Mouse (Mus musculus): ENCODE results near the gene Lamb1.
A peak's percentile ranks its signal among the peaks of the same experiment; 100 is the strongest.

Gene Lamb1

GRCm38 (mm10) chr12:31265005-31265721, at the start of gene Lamb1:
Gene Lamb1 (plus strand): TSS chr12:31265234.
- peak; percentile 63 to 75 for DNase-seq (ENCODE audit: low spot score in 2 of 2)

- DNase-seq (ENCODE audit: low spot score in 2 of 2) = no peak
Observed at GRCm38 (mm10) chr12:31217232-31217631, 47.8 kb upstream of the Lamb1 start.

GRCm38 (mm10) chr12:31218774-31219173, 46.3 kb upstream of the Lamb1 start:
- DNase-seq (ENCODE audit: low spot score in 2 of 2) = no peak

- DNase-seq (ENCODE audit: low spot score in 2 of 2) = no peak
Observed at GRCm38 (mm10) chr12:31221522-31221921, 43.5 kb upstream of the Lamb1 start.

- no peak for DNase-seq (ENCODE audit: low spot score in 2 of 2)
Observed at GRCm38 (mm10) chr12:31222282-31222681, 42.8 kb upstream of the Lamb1 start.

- DNase-seq (ENCODE audit: low spot score in 2 of 2) = no peak
Observed at GRCm38 (mm10) chr12:31222741-31223140, 42.3 kb upstream of the Lamb1 start.

- no peak for DNase-seq (ENCODE audit: low spot score in 2 of 2)
Observed at GRCm38 (mm10) chr12:31225451-31225850, 39.6 kb upstream of the Lamb1 start.

GRCm38 (mm10) chr12:31227167-31227566, 37.9 kb upstream of the Lamb1 start:
- no peak for DNase-seq (ENCODE audit: low spot score in 2 of 2)

- DNase-seq (ENCODE audit: low spot score in 2 of 2) = no peak
Observed at GRCm38 (mm10) chr12:31228878-31229277, 36.2 kb upstream of the Lamb1 start.

- DNase-seq (ENCODE audit: low spot score in 2 of 2) = no peak
Observed at GRCm38 (mm10) chr12:31232635-31233034, 32.4 kb upstream of the Lamb1 start.

- no peak for DNase-seq (ENCODE audit: low spot score in 2 of 2)
Observed at GRCm38 (mm10) chr12:31235018-31235417, 30.0 kb upstream of the Lamb1 start.

- no peak for DNase-seq (ENCODE audit: low spot score in 2 of 2)
Observed at GRCm38 (mm10) chr12:31236861-31237595, 28.0 kb upstream of the Lamb1 start.

GRCm38 (mm10) chr12:31239031-31239583, 25.9 kb upstream of the Lamb1 start:
- DNase-seq (ENCODE audit: low spot score in 2 of 2) = no peak

- DNase-seq (ENCODE audit: low spot score in 2 of 2) = no peak
Observed at GRCm38 (mm10) chr12:31239798-31240197, 25.2 kb upstream of the Lamb1 start.

GRCm38 (mm10) chr12:31240470-31240869, 24.6 kb upstream of the Lamb1 start, which contains the start of gene Gm6993:
Gene Gm6993 (plus strand): TSS chr12:31240770.
- DNase-seq (ENCODE audit: low spot score in 2 of 2) = no peak

GRCm38 (mm10) chr12:31241595-31242342, 23.3 kb upstream of the Lamb1 start:
- DNase-seq (ENCODE audit: low spot score in 2 of 2) = no peak

GRCm38 (mm10) chr12:31244001-31244400, 21.0 kb upstream of the Lamb1 start:
- no peak for DNase-seq (ENCODE audit: low spot score in 2 of 2)

- no peak for DNase-seq (ENCODE audit: low spot score in 2 of 2)
Observed at GRCm38 (mm10) chr12:31244691-31245090, 20.3 kb upstream of the Lamb1 start.

- DNase-seq (ENCODE audit: low spot score in 2 of 2) = no peak
Observed at GRCm38 (mm10) chr12:31246153-31246552, 18.9 kb upstream of the Lamb1 start.

- DNase-seq (ENCODE audit: low spot score in 2 of 2) = no peak
Observed at GRCm38 (mm10) chr12:31246615-31247014, 18.4 kb upstream of the Lamb1 start.

- no peak for DNase-seq (ENCODE audit: low spot score in 2 of 2)
Observed at GRCm38 (mm10) chr12:31248165-31248564, 16.9 kb upstream of the Lamb1 start.

- DNase-seq (ENCODE audit: low spot score in 2 of 2) = no peak
Observed at GRCm38 (mm10) chr12:31248681-31249080, 16.4 kb upstream of the Lamb1 start.

Measured in urinary bladder, postnatal 36 days (tissue).